In the genomic region with DNA sequence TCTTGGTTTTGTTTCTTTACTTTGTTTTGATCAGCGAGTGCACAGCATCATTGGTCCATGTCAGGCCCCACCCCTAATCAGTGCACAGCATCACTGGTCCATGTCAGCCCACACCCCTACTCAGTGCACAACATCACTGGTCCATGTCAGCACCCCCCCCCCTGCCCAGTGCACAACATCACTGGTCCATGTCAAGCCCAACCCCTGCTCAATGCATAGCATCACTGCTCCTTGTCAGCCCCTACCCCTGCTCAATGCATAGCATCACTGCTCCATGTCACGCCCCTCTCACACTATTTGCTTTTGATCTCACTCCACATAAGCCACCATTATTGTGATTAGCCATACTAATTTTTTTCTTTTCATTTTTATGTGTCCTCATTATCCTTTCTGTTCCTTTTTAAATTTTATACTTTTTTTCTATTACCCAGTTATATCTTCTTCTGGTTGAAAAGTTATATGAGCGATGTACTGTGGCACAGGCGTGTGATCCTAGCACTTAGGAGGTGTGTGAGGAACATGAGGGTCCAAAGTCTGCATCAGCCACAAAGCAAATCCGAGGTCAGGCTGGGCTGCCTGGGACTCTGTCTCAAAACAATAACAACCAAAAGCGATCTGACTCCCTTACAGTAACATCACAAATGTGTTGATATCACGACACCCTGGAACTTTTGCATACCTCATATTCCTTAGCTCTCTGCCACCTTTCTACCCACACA, we compare ENCODE assay signal across 22 mouse cellular contexts.
DNase-seq lines count a peak whose midpoint lies in the region; ATAC-seq lines count a peak whose summit lies in the region.
"Had no signal": no experiment of that assay in that cellular context is flagged by ENCODE, and none has a peak within 500 bp of the region (broad histone marks: within the 10 kb centered on the region; RNA-seq: fewer than 3 reads in every experiment).

No protein-coding gene starts in this region.

- 88% methylated on average over 7 of the region's 7 CpGs for WGBS in embryonic facial prominence, embryonic 15.5 days
- WGBS in embryonic facial prominence, embryonic 10.5 days = 88% methylated on average over 7 of the region's 7 CpGs
- WGBS in midbrain, embryonic 15.5 days = 88% methylated on average over 7 of the region's 7 CpGs
- WGBS in midbrain, embryonic 10.5 days = 88% methylated on average over 7 of the region's 7 CpGs

- H3K4me3 ChIP-seq in embryonic facial prominence, embryonic 15.5 days (replicated peaks) = no peak overlapping the region
- H3K4me3 ChIP-seq in embryonic facial prominence, embryonic 10.5 days = no peak overlapping the region
- no peak overlapping the region for H3K4me3 ChIP-seq in midbrain, embryonic 15.5 days
- H3K4me3 ChIP-seq in midbrain, embryonic 10.5 days = no peak overlapping the region
- H3K4me3 ChIP-seq: embryonic facial prominence, embryonic 13.5 days; forebrain, embryonic 13.5 days; heart, embryonic 15.5 days; hindbrain, embryonic 13.5 days had no signal

- H3K9ac ChIP-seq in embryonic facial prominence, embryonic 15.5 days = no peak overlapping the region
- H3K9ac ChIP-seq in midbrain, embryonic 15.5 days = no peak overlapping the region
- H3K9ac ChIP-seq: embryonic facial prominence, embryonic 13.5 days; forebrain, embryonic 13.5 days; heart, embryonic 15.5 days; hindbrain, embryonic 13.5 days had no signal

- no peak overlapping the region for H3K27ac ChIP-seq in embryonic facial prominence, embryonic 15.5 days (replicated peaks)
- no peak overlapping the region for H3K27ac ChIP-seq in embryonic facial prominence, embryonic 10.5 days (replicated peaks)
- H3K27ac ChIP-seq in midbrain, embryonic 15.5 days = no peak overlapping the region
- no peak overlapping the region for H3K27ac ChIP-seq in midbrain, embryonic 10.5 days (replicated peaks)
- H3K27ac ChIP-seq: embryonic facial prominence, embryonic 13.5 days; forebrain, embryonic 13.5 days; heart, embryonic 15.5 days; hindbrain, embryonic 13.5 days had no signal

- no peaks in the 10 kb centered on the region for H3K9me3 ChIP-seq in embryonic facial prominence, embryonic 15.5 days (replicated peaks)
- peaks cover 6% of the 10 kb centered on the region for H3K9me3 ChIP-seq in embryonic facial prominence, embryonic 10.5 days
- H3K9me3 ChIP-seq in midbrain, embryonic 15.5 days = no peaks in the 10 kb centered on the region
- peaks cover 12% of the 10 kb centered on the region; the same call in 1 of the 2 replicates for H3K9me3 ChIP-seq in midbrain, embryonic 10.5 days (replicated peaks)
- H3K9me3 ChIP-seq: embryonic facial prominence, embryonic 13.5 days; G1E; heart, embryonic 15.5 days; hindbrain, embryonic 13.5 days had no signal

- ATAC-seq in embryonic facial prominence, embryonic 15.5 days (ENCODE audit: insufficient number of reproducible peaks, low FRiP score, low TSS enrichment, low read depth) = 0 out of 2 replicates have a peak, but pooled peaks have one; percentile 24
- ATAC-seq in midbrain, embryonic 15.5 days (replicated peaks) = 0 out of 2 replicates have a peak, but pooled peaks have one; percentile 39
- ATAC-seq: CD4-positive, CD25-positive, alpha-beta regulatory T cell, adult 4 months; forebrain, embryonic 13.5 days had no signal

- no peak overlapping the region for H3K4me2 ChIP-seq in embryonic facial prominence, embryonic 15.5 days (replicated peaks)
- no peak overlapping the region for H3K4me2 ChIP-seq in midbrain, embryonic 15.5 days
- H3K4me2 ChIP-seq: embryonic facial prominence, embryonic 13.5 days; forebrain, embryonic 13.5 days; heart, embryonic 11.5 days; heart, embryonic 15.5 days; hindbrain, embryonic 13.5 days had no signal

- no peaks in the 10 kb centered on the region for H3K4me1 ChIP-seq in embryonic facial prominence, embryonic 15.5 days
- H3K4me1 ChIP-seq in embryonic facial prominence, embryonic 10.5 days = no peaks in the 10 kb centered on the region
- no peaks in the 10 kb centered on the region for H3K4me1 ChIP-seq in midbrain, embryonic 15.5 days
- no peaks in the 10 kb centered on the region for H3K4me1 ChIP-seq in midbrain, embryonic 10.5 days
- H3K4me1 ChIP-seq: embryonic facial prominence, embryonic 13.5 days; forebrain, embryonic 13.5 days; heart, embryonic 15.5 days; hindbrain, embryonic 13.5 days had no signal

- no peak for DNase-seq in embryonic facial prominence, embryonic 10.5 days (ENCODE audit: low spot score)
- peak; percentile 17 for DNase-seq in kidney, adult 9 months
- no peak for DNase-seq in kidney, postnatal 10 days
- DNase-seq in midbrain, embryonic 10.5 days (ENCODE audit: low spot score) = no peak
- DNase-seq in cerebellum, postnatal 25 days = no peak
- DNase-seq: adrenal gland, postnatal 10 days; B cell, adult 2 months; cerebellum, adult 11 months; cerebellum, adult 8-10 months; cerebellum, postnatal 14 days; gastrocnemius, postnatal 36 days; heart, adult 11 months; heart, postnatal 14 days had no signal

- H3K36me3 ChIP-seq in embryonic facial prominence, embryonic 15.5 days = no peaks in the 10 kb centered on the region
- peaks cover 4% of the 10 kb centered on the region; the same call in 1 of the 2 replicates for H3K36me3 ChIP-seq in embryonic facial prominence, embryonic 10.5 days (replicated peaks)
- H3K36me3 ChIP-seq in midbrain, embryonic 15.5 days (replicated peaks) = no peaks in the 10 kb centered on the region
- peaks cover 46% of the 10 kb centered on the region for H3K36me3 ChIP-seq in midbrain, embryonic 10.5 days
- H3K36me3 ChIP-seq: embryonic facial prominence, embryonic 13.5 days; G1E; heart, embryonic 15.5 days had no signal

- no peaks in the 10 kb centered on the region for H3K27me3 ChIP-seq in embryonic facial prominence, embryonic 15.5 days
- no peaks in the 10 kb centered on the region for H3K27me3 ChIP-seq in embryonic facial prominence, embryonic 10.5 days (replicated peaks; ENCODE audit: low read depth, poor library complexity, severe bottlenecking)
- H3K27me3 ChIP-seq in midbrain, embryonic 15.5 days (replicated peaks) = no peaks in the 10 kb centered on the region
- no peaks in the 10 kb centered on the region for H3K27me3 ChIP-seq in midbrain, embryonic 10.5 days (ENCODE audit: low read depth, poor library complexity, severe bottlenecking)
- H3K27me3 ChIP-seq: embryonic facial prominence, embryonic 13.5 days; forebrain, embryonic 13.5 days; heart, embryonic 15.5 days; hindbrain, embryonic 13.5 days had no signal
